Mouse (Mus musculus): ENCODE measurements around the gene Sephs1.

DNA sequence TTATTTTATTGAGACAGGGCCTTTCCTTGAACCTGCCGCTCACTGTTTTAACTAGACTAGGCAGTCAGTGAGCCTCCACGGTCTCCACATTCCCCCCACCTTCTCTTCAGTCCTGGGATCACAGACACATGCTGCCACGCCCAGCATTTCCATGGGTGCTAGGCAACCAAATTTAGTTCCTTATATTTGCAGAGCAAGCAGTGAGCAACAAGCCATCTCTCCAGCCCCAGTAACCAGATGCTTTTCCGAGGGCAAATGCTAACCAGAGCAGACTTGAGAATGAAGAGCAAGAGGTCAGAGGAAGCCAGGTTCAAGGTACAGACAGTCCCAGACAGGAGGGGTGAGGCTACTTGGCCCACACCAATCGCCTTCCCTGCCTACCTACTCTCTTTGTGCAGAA, 24.2 kb upstream of the Sephs1 start:
- TF ChIP-seq MAX (IDR thresholded peaks at IDR 0.05; ENCODE audit: low read depth) (no peak), POLR2A (IDR thresholded peaks at IDR 0.05; ENCODE audit: insufficient read length, low read depth) (no peak), E2F4 (IDR thresholded peaks at IDR 0.05; ENCODE audit: insufficient read depth) (no peak), POLR2AphosphoS2 (IDR thresholded peaks at IDR 0.05; ENCODE audit: insufficient read length, low read depth) (no peak), CEBPB (IDR thresholded peaks at IDR 0.05; ENCODE audit: insufficient read depth, poor library complexity, severe bottlenecking) (no peak), USF1 (IDR thresholded peaks at IDR 0.05; ENCODE audit: low read depth) (no peak), TCF12 (IDR thresholded peaks at IDR 0.05; ENCODE audit: insufficient read depth, poor library complexity, severe bottlenecking) (no peak), MYOD1 (IDR thresholded peaks at IDR 0.05; ENCODE audit: control insufficient read depth in 1 of 3, insufficient read length in 2 of 3, low read depth in 2 of 3) (no peak), TCF3 (IDR thresholded peaks at IDR 0.05; ENCODE audit: insufficient read length, low read depth) (no peak), MYOG (IDR thresholded peaks at IDR 0.05; ENCODE audit: control insufficient read depth in 1 of 3, insufficient read depth in 1 of 3, insufficient read length in 2 of 3, low read depth in 2 of 3) (no peak)
